Mouse (Mus musculus): ENCODE measurements around the gene Tmem150c. TPM values are rescaled to one million over a fixed set of nuclear protein-coding genes. Genes with fewer than 3 reads are reported as not detected.

Tmem150c gene
- polyA plus RNA-seq, 1 experiment, result not detected

DNA sequence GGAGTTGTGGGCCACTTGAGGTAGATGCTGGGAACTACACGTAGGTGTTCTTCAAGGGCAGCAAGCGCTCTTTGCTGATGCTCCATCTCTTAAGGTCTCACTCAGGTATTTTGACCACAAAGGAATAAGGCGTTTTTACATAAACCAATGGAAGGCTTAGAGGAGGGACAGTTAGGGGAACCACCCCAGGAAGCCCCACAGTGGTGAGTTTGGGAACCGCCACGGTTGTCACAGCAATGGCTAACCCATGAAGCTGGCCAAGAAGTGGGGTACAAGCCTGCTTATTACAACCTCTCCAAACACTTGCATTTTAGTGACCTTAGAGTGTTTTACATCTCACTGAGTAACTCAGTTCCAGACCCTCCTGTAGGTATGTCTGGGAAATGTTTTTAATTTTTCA, 88.1 kb downstream of the Tmem150c start:
- TF ChIP-seq GATA1 (IDR thresholded peaks at IDR 0.05; ENCODE audit: low read length) (no peak), TAL1 (IDR thresholded peaks at IDR 0.05; ENCODE audit: low read length) (no peak)
- Histone ChIP-seq H3K36me3 (ENCODE audit: control insufficient read depth) (peaks cover 33% of the 10 kb centered on the region), H3K27me3 (ENCODE audit: control insufficient read depth) (no peaks in the 10 kb centered on the region), H3K9me3 (ENCODE audit: control insufficient read depth, low read length) (no peaks in the 10 kb centered on the region), H3K4me1 (ENCODE audit: control insufficient read depth) (no peaks in the 10 kb centered on the region), H3K4me3 (replicated peaks) (no peak overlapping the region)

GRCm38 (mm10) chr5:100070255-100070654, 89.4 kb downstream of the Tmem150c start:
- H3K9me3 ChIP-seq (ENCODE audit: control insufficient read depth, low read length), result no peaks in the 10 kb centered on the region
- H3K4me3 ChIP-seq (replicated peaks), result no peak overlapping the region
- TF ChIP-seq GATA1 (IDR thresholded peaks at IDR 0.05; ENCODE audit: low read length) (no peak), TAL1 (IDR thresholded peaks at IDR 0.05; ENCODE audit: low read length) (no peak)
- H3K27me3 ChIP-seq (ENCODE audit: control insufficient read depth), result no peaks in the 10 kb centered on the region
- no peaks in the 10 kb centered on the region for H3K4me1 ChIP-seq (ENCODE audit: control insufficient read depth)
- peaks cover 42% of the 10 kb centered on the region for H3K36me3 ChIP-seq (ENCODE audit: control insufficient read depth)

DNA sequence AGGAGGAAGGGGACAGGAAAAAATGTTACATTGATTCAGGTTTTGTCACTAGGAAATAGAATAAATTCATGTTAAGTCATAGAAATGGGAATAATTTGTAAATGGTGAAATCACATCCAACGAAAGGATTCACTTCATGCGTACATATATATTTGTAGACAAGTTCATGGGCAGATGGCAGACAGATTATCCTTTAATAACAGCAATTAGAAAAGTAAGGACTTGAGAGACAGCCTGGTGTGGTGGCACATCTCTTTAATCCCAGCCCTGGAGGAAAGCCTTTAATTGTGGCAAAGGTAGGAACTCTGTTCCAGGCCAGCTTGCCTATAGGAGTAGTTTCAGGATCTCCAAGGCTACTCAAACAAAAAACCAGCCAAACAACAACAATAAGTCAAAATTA, 90.1 kb downstream of the Tmem150c start:
- Histone ChIP-seq H3K4me1 (ENCODE audit: control insufficient read depth) (no peaks in the 10 kb centered on the region), H3K27me3 (ENCODE audit: control insufficient read depth) (no peaks in the 10 kb centered on the region), H3K36me3 (ENCODE audit: control insufficient read depth) (peaks cover 47% of the 10 kb centered on the region), H3K4me3 (replicated peaks) (no peak overlapping the region), H3K9me3 (ENCODE audit: control insufficient read depth, low read length) (no peaks in the 10 kb centered on the region)
- TF ChIP-seq GATA1 (IDR thresholded peaks at IDR 0.05; ENCODE audit: low read length) (no peak), TAL1 (IDR thresholded peaks at IDR 0.05; ENCODE audit: low read length) (no peak)

DNA sequence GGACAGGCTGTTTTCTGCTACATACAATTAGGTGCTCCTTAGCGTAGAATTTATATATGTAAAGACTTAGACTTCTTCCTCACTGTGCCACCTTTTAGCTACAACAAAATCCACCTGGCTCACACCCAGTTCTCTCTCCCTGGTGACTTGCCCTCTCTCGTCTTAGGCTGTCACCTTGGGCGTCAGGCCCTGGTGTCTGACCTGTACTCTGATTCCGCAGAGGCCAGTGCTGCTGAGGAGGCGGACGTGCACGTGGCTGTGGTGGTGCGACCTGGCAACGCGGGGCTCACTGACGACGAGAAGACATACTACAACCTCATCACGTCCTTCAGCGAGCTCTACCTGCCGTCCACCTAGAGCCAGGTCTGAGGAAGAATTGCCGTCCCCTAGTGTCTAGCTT, 92.0 kb downstream of the Tmem150c start:
- H3K27me3 ChIP-seq (ENCODE audit: control insufficient read depth), result no peaks in the 10 kb centered on the region
- H3K9me3 ChIP-seq (ENCODE audit: control insufficient read depth, low read length), result no peaks in the 10 kb centered on the region
- H3K4me3 ChIP-seq (replicated peaks), result no peak overlapping the region
- no peaks in the 10 kb centered on the region for H3K4me1 ChIP-seq (ENCODE audit: control insufficient read depth)
- H3K36me3 ChIP-seq (ENCODE audit: control insufficient read depth), result peaks cover 49% of the 10 kb centered on the region
- TF ChIP-seq TAL1 (IDR thresholded peaks at IDR 0.05; ENCODE audit: low read length) (no peak), GATA1 (IDR thresholded peaks at IDR 0.05; ENCODE audit: low read length) (no peak)

DNA sequence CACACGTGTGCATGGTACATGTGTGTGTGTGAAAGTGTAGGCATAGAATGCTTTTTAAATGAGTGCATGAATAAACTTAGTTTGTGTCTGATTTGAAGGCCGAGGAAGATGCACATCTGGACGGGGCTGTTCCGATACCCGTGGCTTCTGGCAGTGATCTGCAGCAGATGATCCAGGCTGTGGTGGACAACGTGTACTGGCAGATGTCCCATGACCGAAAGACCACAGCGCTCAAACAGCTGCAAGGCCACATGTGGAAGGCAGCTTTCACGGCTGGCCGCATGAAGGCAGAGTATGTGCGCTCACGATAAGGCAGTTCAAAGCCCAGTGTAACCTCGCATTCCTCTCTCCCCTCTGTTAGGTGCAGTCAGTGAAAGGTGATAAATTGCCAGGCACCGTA, 98.7 kb downstream of the Tmem150c start:
- Histone ChIP-seq H3K36me3 (ENCODE audit: control insufficient read depth) (peaks cover 55% of the 10 kb centered on the region), H3K9me3 (ENCODE audit: control insufficient read depth, low read length) (no peaks in the 10 kb centered on the region), H3K27me3 (ENCODE audit: control insufficient read depth) (no peaks in the 10 kb centered on the region), H3K4me3 (replicated peaks) (no peak overlapping the region), H3K4me1 (ENCODE audit: control insufficient read depth) (peaks cover 3% of the 10 kb centered on the region)
- TF ChIP-seq GATA1 (IDR thresholded peaks at IDR 0.05; ENCODE audit: low read length) (no peak), TAL1 (IDR thresholded peaks at IDR 0.05; ENCODE audit: low read length) (no peak)

DNA sequence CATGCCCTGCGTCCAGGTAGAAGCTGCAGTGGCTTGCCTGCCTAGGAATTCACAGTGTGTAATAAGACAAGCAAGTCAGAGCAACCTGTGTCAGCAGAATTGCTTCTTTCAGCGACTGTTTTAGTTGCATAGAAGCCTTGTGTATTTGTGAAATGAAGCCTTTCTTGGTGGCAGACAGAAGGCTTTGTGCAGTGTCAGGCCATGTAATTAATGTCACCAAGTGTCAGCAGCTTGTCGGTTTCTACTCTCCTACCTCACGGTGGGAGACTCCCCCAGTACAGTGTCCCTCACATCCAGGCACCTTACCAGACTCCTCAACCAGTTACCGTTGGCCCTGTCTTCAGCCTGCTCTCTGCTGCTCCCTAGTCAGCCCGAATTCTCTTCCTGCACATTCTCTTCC, 100.3 kb downstream of the Tmem150c start:
- H3K4me3 ChIP-seq (replicated peaks), result no peak overlapping the region
- no peaks in the 10 kb centered on the region for H3K9me3 ChIP-seq (ENCODE audit: control insufficient read depth, low read length)
- TF ChIP-seq TAL1 (IDR thresholded peaks at IDR 0.05; ENCODE audit: low read length) (no peak), GATA1 (IDR thresholded peaks at IDR 0.05; ENCODE audit: low read length) (no peak)
- no peaks in the 10 kb centered on the region for H3K27me3 ChIP-seq (ENCODE audit: control insufficient read depth)
- peaks cover 18% of the 10 kb centered on the region for H3K4me1 ChIP-seq (ENCODE audit: control insufficient read depth)
- H3K36me3 ChIP-seq (ENCODE audit: control insufficient read depth), result peaks cover 44% of the 10 kb centered on the region

GRCm38 (mm10) chr5:100058729-100059128, 100.9 kb downstream of the Tmem150c start:
- H3K4me1 ChIP-seq (ENCODE audit: control insufficient read depth), result peaks cover 22% of the 10 kb centered on the region
- no peak overlapping the region for H3K4me3 ChIP-seq (replicated peaks)
- H3K36me3 ChIP-seq (ENCODE audit: control insufficient read depth), result peaks cover 38% of the 10 kb centered on the region
- no peak for TF ChIP-seq GATA1 (IDR thresholded peaks at IDR 0.05; ENCODE audit: low read length)
- TF ChIP-seq TAL1 (IDR thresholded peaks at IDR 0.05; ENCODE audit: low read length), result no peak
- no peaks in the 10 kb centered on the region for H3K9me3 ChIP-seq (ENCODE audit: control insufficient read depth, low read length)
- H3K27me3 ChIP-seq (ENCODE audit: control insufficient read depth), result no peaks in the 10 kb centered on the region

DNA sequence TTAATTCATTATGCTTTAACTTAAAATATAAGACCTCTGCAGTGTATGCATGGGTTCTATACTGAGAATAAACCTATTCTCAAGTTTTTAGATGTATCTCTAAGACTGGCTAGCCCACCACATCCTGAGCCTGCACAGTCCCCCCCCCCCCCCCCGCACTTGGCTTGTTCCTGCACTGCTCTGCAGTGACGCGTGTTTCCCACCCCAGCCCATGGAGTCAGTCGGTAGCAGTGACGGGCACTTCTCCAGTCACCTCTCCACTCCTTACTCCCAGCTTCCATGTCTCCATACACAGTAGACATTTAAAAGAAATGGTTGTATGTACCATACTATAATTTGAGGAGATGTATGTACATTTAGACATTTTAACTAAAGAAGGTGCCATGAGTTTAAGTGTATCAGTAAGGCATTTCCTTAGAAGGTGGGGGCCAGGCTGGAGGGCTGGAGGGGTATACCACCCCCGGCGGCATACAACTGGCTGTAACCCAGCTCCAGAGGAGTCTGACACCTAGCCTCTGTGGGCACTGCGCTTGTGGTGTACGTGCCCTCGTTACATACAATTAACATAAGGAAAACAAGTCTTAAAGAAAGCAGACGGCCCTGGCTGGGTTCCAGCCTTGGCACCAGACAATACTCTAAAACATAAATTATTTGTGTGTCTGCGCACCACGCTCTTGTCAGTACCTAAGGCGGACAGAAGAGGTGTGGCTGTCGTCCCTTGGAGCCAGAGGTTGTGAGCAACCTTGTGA, 102.0 kb downstream of the Tmem150c start:
- H3K4me1 ChIP-seq (ENCODE audit: control insufficient read depth), result peaks cover 22% of the 10 kb centered on the region
- H3K4me3 ChIP-seq (replicated peaks), result no peak overlapping the region
- no peaks in the 10 kb centered on the region; the same call in 1 of the 2 replicates for H3K9me3 ChIP-seq (ENCODE audit: control insufficient read depth, low read length)
- no peak for TF ChIP-seq GATA1 (IDR thresholded peaks at IDR 0.05; ENCODE audit: low read length)
- no peak for TF ChIP-seq TAL1 (IDR thresholded peaks at IDR 0.05; ENCODE audit: low read length)
- no peaks in the 10 kb centered on the region for H3K27me3 ChIP-seq (ENCODE audit: control insufficient read depth)
- peaks cover 35% of the 10 kb centered on the region for H3K36me3 ChIP-seq (ENCODE audit: control insufficient read depth)

DNA sequence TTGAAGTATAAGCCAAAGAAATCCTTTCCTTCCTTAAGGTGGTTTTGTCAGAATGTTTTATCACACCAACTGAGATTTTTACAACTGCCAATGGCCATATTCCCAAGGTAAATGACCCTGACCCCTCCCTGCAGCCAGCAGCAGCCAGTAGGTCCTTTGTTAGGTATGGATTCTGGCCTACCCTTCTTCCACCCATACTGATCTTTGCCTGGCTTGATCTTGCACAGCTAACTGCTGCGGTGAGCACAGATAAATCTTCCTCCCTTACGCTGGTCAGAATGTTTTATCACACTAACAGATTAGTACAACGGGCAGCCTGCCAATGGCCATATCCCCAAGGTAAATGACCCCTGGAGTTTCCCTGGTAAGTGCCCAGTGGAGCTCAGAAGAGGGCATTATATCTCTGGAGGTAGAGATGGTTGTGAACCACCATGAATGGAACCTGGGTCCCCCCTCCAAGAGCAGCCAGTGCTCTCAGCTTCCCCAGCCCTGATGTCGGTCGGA, 103.7 kb downstream of the Tmem150c start:
- no peak overlapping the region for H3K4me3 ChIP-seq (replicated peaks)

More for the DNA sequence above, 103.7 kb downstream of the Tmem150c start:
- Histone ChIP-seq H3K36me3 (ENCODE audit: control insufficient read depth) (peaks cover 25% of the 10 kb centered on the region), H3K27me3 (ENCODE audit: control insufficient read depth) (no peaks in the 10 kb centered on the region), H3K9me3 (ENCODE audit: control insufficient read depth, low read length) (no peaks in the 10 kb centered on the region; the same call in 1 of the 2 replicates), H3K4me1 (ENCODE audit: control insufficient read depth) (peaks cover 22% of the 10 kb centered on the region)
- TF ChIP-seq TAL1 (IDR thresholded peaks at IDR 0.05; ENCODE audit: low read length) (no peak), GATA1 (IDR thresholded peaks at IDR 0.05; ENCODE audit: low read length) (no peak)
